Mouse (Mus musculus): Measurements from ENCODE around the gene Rnf144a. TPM values are rescaled to one million over a fixed set of nuclear protein-coding genes. Genes with fewer than 3 reads are reported as not detected.

Gene Rnf144a
- polyA plus RNA-seq, 1 experiment from 2014 or later: 27.4 TPM

DNA sequence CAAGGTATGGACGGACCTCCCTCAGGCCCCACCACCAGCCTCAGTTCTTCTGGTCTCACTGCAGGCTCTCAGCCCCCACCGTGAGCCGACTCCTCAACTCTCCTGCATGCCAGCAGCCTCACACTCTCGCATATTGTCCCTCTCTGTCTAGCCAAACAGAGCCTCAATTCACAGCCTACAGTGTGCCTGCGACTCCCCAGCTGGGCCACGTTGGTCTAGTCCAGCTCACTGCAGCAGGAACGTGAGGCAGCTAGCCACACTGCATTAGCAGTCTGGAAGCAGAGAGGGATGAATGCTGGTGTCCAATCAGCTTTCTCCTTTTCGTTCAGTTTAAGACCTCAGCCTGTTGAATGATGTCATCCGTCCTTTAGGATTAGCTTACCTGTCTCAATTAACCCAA is 28.1 kb downstream of the Rnf144a start:
- Histone ChIP-seq H3K36me3 (peaks cover 69% of the 10 kb centered on the region), H3K4me2 (no peak overlapping the region), H3K4me3 (no peak overlapping the region), H3K4me1 (replicated peaks) (peaks cover 21% of the 10 kb centered on the region), H3K27ac (replicated peaks) (peak overlapping the region; percentile 33; the same call in 1 of the 2 replicates), H3K9me3 (no peaks in the 10 kb centered on the region), H3K9ac (no peak overlapping the region), H3K27me3 (no peaks in the 10 kb centered on the region)
- 71% methylated on average over 9 of the region's 9 CpGs for WGBS
- peak; percentile 33; the same call in 1 of the 2 replicates for ATAC-seq (ENCODE audit: low read depth)

GRCm38 (mm10) chr12:26386189-26386588 is 28.9 kb downstream of the Rnf144a start:
- 85% methylated on average over 2 of the region's 2 CpGs for WGBS
- no peaks in the 10 kb centered on the region for H3K27me3 ChIP-seq
- no peaks in the 10 kb centered on the region for H3K9me3 ChIP-seq
- H3K4me1 ChIP-seq (replicated peaks): peaks cover 21% of the 10 kb centered on the region
- H3K4me2 ChIP-seq: no peak overlapping the region
- peaks cover 73% of the 10 kb centered on the region for H3K36me3 ChIP-seq
- ATAC-seq (ENCODE audit: low read depth): no peak
- H3K27ac ChIP-seq (replicated peaks): peak overlapping the region; percentile 65; the same call in 1 of the 2 replicates
- no peak overlapping the region for H3K4me3 ChIP-seq
- H3K9ac ChIP-seq: no peak overlapping the region

- Histone ChIP-seq H3K9me3 (no peaks in the 10 kb centered on the region), H3K4me3 (no peak overlapping the region), H3K36me3 (peaks cover 76% of the 10 kb centered on the region), H3K9ac (no peak overlapping the region), H3K27me3 (no peaks in the 10 kb centered on the region), H3K27ac (replicated peaks) (peak overlapping the region; percentile 65), H3K4me2 (no peak overlapping the region), H3K4me1 (replicated peaks) (peaks cover 21% of the 10 kb centered on the region)
- WGBS: 83% methylated on average over 6 of the region's 6 CpGs
- ATAC-seq (ENCODE audit: low read depth): no peak
Observed at GRCm38 (mm10) chr12:26385735-26386134, 29.3 kb downstream of the Rnf144a start.

DNA sequence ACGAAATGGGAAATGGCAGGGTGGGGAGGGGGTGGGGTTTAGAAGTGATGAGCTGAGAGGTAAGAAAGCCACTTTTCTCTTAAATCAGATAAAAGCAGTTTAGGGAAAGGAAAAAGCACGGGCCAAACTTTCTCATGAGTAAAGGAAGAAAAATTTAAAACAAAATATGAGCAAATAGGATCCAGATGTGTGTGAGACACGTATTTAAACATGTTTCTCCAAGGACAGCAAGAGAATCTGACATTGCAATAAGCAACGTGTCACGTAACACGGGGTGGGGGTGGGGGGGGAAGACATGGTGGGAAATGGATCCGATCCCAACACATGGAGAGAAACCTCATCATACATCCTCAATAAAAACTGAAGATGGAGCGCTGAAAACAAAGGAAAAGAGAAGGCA is 33.3 kb downstream of the Rnf144a start:
- Histone ChIP-seq H3K36me3 (peaks cover 66% of the 10 kb centered on the region), H3K4me3 (no peak overlapping the region), H3K4me2 (no peak overlapping the region), H3K9me3 (no peaks in the 10 kb centered on the region), H3K9ac (no peak overlapping the region), H3K4me1 (replicated peaks) (peaks cover 15% of the 10 kb centered on the region; the same call in 1 of the 2 replicates), H3K27ac (replicated peaks) (no peak overlapping the region), H3K27me3 (no peaks in the 10 kb centered on the region)
- ATAC-seq (ENCODE audit: low read depth): no peak
- 89% methylated on average over 8 of the region's 8 CpGs for WGBS

DNA sequence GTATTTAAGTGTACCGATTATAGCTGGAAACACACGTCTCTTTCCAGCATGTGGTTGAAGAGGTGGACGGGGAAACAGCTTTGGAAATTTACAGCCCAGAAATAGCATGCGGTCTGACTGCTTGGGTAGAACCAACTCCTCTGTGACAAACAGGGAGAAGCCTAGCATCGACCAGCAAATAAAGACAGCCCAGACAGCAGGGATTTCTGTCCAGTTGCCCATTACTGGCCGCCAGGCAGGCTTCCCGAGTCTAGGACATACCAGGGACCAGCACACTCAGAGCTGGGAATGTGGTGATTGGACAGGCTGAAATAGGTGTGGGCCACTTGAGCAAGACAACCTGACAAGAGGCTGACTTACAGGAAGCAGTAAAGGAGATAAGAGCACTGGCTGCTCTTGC is 35.3 kb downstream of the Rnf144a start:
- peaks cover 53% of the 10 kb centered on the region for H3K36me3 ChIP-seq
- WGBS: 79% methylated on average over 7 of the region's 7 CpGs
- H3K9ac ChIP-seq: no peak overlapping the region
- no peak for ATAC-seq (ENCODE audit: low read depth)
- no peak overlapping the region for H3K4me2 ChIP-seq
- H3K27me3 ChIP-seq: no peaks in the 10 kb centered on the region
- H3K4me1 ChIP-seq (replicated peaks): peaks cover 6% of the 10 kb centered on the region; the same call in 1 of the 2 replicates
- H3K4me3 ChIP-seq: no peak overlapping the region
- no peak overlapping the region; the same call in 1 of the 2 replicates for H3K27ac ChIP-seq (replicated peaks)
- no peaks in the 10 kb centered on the region for H3K9me3 ChIP-seq

GRCm38 (mm10) chr12:26377691-26378090 is 37.4 kb downstream of the Rnf144a start:
- Histone ChIP-seq H3K9ac (no peak overlapping the region), H3K27me3 (no peaks in the 10 kb centered on the region), H3K9me3 (no peaks in the 10 kb centered on the region), H3K27ac (replicated peaks) (no peak overlapping the region), H3K4me2 (no peak overlapping the region), H3K4me1 (replicated peaks) (peaks cover 6% of the 10 kb centered on the region; the same call in 1 of the 2 replicates), H3K36me3 (peaks cover 49% of the 10 kb centered on the region), H3K4me3 (no peak overlapping the region)
- no peak for ATAC-seq (ENCODE audit: low read depth)
- WGBS: 88% methylated on average over 7 of the region's 7 CpGs

DNA sequence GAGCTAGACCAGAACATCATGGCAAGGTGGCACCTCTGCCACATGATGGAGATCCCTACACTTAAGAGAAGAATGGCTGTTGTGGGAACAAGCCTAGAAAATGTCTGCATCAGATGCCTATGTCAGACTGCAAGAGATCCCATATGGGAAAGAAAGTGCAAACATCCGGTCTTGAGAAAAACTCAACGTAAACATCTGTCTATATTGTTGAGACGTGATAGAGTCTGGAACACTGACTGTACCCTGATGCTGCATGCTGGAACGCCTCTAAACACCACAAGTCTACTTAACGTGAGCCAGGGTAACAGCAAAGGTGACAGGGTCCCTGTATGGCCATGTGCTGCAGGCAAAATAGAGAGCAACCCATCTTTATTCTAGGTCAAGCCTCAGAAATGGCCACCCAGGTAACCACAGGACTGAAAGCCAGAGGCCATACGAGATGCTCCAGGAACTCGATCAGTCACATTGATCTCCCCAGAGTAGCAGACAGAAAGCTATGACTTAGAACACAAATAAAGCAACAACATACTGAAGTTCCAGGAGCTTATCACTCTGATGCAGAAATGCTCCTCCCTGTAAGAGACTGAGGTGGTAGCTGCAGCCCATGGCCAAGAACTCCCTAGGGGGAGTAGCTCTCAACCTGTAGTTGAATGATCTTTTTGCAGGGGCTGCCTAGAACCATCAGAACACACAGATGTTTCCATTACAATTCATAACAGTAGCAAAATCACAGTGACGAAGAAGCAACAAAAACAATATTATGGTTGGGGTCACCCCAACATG is 38.3 kb downstream of the Rnf144a start:
- Histone ChIP-seq H3K27me3 (no peaks in the 10 kb centered on the region), H3K36me3 (peaks cover 44% of the 10 kb centered on the region), H3K9ac (no peak overlapping the region), H3K9me3 (no peaks in the 10 kb centered on the region), H3K4me2 (no peak overlapping the region), H3K4me3 (no peak overlapping the region), H3K27ac (replicated peaks) (no peak overlapping the region), H3K4me1 (replicated peaks) (peaks cover 6% of the 10 kb centered on the region; the same call in 1 of the 2 replicates)
- ATAC-seq (ENCODE audit: low read depth): no peak
- WGBS: 92% methylated on average over 8 of the region's 8 CpGs

DNA sequence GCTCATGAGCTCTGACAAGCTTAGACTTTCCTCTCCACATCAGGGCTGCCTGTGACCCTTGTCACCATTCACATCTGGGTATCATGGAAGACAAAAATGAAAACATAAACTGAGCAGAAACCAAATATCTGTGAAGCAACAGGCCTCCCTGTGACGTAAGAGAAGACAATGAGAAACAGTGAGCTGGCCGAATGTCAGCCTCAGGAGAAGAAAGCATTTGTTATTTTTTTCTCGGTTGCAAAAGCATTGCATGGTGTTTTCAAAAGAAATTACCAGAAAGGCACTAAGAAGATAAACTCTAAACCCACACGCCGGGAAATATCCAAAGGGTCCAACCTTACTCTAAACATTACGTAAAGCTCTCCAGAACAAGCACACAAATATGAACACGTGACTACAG is 41.3 kb downstream of the Rnf144a start:
- Histone ChIP-seq H3K4me2 (no peak overlapping the region), H3K27ac (replicated peaks) (no peak overlapping the region), H3K4me3 (no peak overlapping the region), H3K9ac (no peak overlapping the region), H3K27me3 (no peaks in the 10 kb centered on the region), H3K36me3 (peaks cover 24% of the 10 kb centered on the region), H3K4me1 (replicated peaks) (peaks cover 28% of the 10 kb centered on the region), H3K9me3 (no peaks in the 10 kb centered on the region)
- WGBS: 83% methylated on average over 7 of the region's 7 CpGs
- no peak for ATAC-seq (ENCODE audit: low read depth)

- no peak overlapping the region for H3K4me2 ChIP-seq
- no peaks in the 10 kb centered on the region for H3K27me3 ChIP-seq
- 40% methylated on average over 8 of the region's 8 CpGs for WGBS
- H3K4me1 ChIP-seq (replicated peaks): peaks cover 47% of the 10 kb centered on the region
- H3K27ac ChIP-seq (replicated peaks): 0 out of 2 replicates have a peak overlapping the region, but pooled peaks have one; percentile 38
- ATAC-seq (ENCODE audit: low read depth): peak; percentile 64; the same call in 1 of the 2 replicates
- no peaks in the 10 kb centered on the region for H3K9me3 ChIP-seq
- H3K36me3 ChIP-seq: peaks cover 12% of the 10 kb centered on the region
- H3K9ac ChIP-seq: no peak overlapping the region
- no peak overlapping the region for H3K4me3 ChIP-seq
Observed at GRCm38 (mm10) chr12:26370004-26370403, 45.0 kb downstream of the Rnf144a start.

DNA sequence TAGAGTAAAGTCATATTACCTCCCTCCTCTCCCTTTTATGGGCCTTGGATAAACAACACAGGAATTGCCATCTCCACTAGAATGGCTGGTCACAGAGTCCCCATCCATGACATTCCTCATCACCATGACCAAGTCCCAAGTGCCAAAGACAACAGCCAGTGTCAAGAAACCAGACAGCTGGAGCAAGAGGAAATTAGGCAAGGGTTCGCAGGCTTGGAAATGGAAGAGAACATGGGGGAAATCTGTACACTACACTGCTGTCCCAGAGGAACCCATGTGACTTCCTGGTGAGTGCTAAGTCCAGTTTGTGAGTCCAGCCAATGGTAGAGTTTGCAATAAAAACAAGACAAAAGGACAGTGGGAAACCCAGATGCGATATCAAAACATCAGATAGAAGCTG is 47.7 kb downstream of the Rnf144a start:
- H3K27me3 ChIP-seq: no peaks in the 10 kb centered on the region
- WGBS: 88% methylated on average over 2 of the region's 2 CpGs
- no peak overlapping the region for H3K4me2 ChIP-seq
- H3K9me3 ChIP-seq: no peaks in the 10 kb centered on the region
- H3K36me3 ChIP-seq: no peaks in the 10 kb centered on the region
- no peak overlapping the region for H3K9ac ChIP-seq
- H3K27ac ChIP-seq (replicated peaks): no peak overlapping the region
- H3K4me1 ChIP-seq (replicated peaks): peaks cover 50% of the 10 kb centered on the region
- no peak overlapping the region for H3K4me3 ChIP-seq
- ATAC-seq (ENCODE audit: low read depth): no peak

DNA sequence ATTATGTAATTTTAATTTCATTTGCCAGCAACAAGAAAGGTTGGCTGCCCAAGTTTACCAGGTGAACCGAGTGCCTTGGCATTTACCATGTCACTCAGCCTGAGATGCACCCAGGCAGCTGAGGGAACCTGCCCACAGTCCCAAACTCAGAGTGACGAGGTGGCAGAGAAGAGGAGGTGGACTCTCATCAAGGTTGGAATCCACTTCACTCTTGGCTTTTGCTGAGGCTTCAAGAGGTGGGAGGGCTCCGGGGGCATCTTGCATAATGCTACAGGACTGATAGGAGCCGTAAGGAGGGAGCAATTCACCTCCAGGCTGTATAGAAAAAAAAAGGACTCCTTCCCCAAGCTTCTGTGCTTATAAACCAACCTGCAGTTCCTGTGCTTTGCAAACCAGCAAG is 48.7 kb downstream of the Rnf144a start:
- H3K36me3 ChIP-seq: no peaks in the 10 kb centered on the region
- H3K27me3 ChIP-seq: no peaks in the 10 kb centered on the region
- H3K4me1 ChIP-seq (replicated peaks): peaks cover 54% of the 10 kb centered on the region
- H3K9ac ChIP-seq: no peak overlapping the region
- no peak overlapping the region for H3K4me3 ChIP-seq
- no peak overlapping the region for H3K27ac ChIP-seq (replicated peaks)
- no peaks in the 10 kb centered on the region for H3K9me3 ChIP-seq
- ATAC-seq (ENCODE audit: low read depth): no peak
- 84% methylated on average over 4 of the region's 4 CpGs for WGBS
- no peak overlapping the region for H3K4me2 ChIP-seq

- 93% methylated on average over 3 of the region's 3 CpGs for whole genome bisulfite sequencing
- no peak for ATAC-seq (ENCODE audit: low read depth)
Observed at GRCm38 (mm10) chr12:26365531-26366315, 49.3 kb downstream of the Rnf144a start.

More at GRCm38 (mm10) chr12:26365531-26366315, 49.3 kb downstream of the Rnf144a start:
- Histone ChIP-seq H3K4me3 (no peak overlapping the region), H3K9me3 (no peaks in the 10 kb centered on the region), H3K4me2 (no peak overlapping the region), H3K27me3 (no peaks in the 10 kb centered on the region), H3K36me3 (no peaks in the 10 kb centered on the region), H3K27ac (replicated peaks) (no peak overlapping the region; the same call in 1 of the 2 replicates), H3K9ac (no peak overlapping the region), H3K4me1 (replicated peaks) (peaks cover 54% of the 10 kb centered on the region)
